Mouse (Mus musculus) olfactory bulb, adult 2 months (tissue): ENCODE measurements around the gene Adam22. TPM values are rescaled to one million over a fixed set of nuclear protein-coding genes. Genes with fewer than 3 reads are reported as not detected.

Experiments used
- H3K27ac ChIP-seq: fragments of 200-500 bp; 2 replicates; pipeline ENCODE4 v1.5.1; 2012; ENCODE audit warnings: low read depth, low read length; ENCODE audit not compliant: insufficient read depth
- H3K4me1 ChIP-seq: fragments of 200-500 bp; 2 replicates; pipeline ENCODE4 v1.6.1; 2012; ENCODE audit warnings: low read length; ENCODE audit not compliant: control insufficient read depth, insufficient read depth
- H3K4me3 ChIP-seq: fragments of 200-500 bp; 2 replicates; pipeline ENCODE4 v1.5.1; 2012; ENCODE audit warnings: mild to moderate bottlenecking, low read depth, low read length, moderate library complexity; ENCODE audit not compliant: insufficient read depth
- CTCF ChIP-seq: fragments of 200-500 bp; IDR thresholded peaks from 2 replicates; pipeline ENCODE4 v1.5.1; 2012; ENCODE audit warnings: low read depth, mild to moderate bottlenecking, low read length, moderate library complexity; ENCODE audit not compliant: insufficient read depth
- POLR2A ChIP-seq: fragments of 200-500 bp; IDR thresholded peaks from 2 replicates; pipeline ENCODE4 v1.6.1; 2012; ENCODE audit warnings: mild to moderate bottlenecking, low read depth, low read length, moderate library complexity; ENCODE audit not compliant: insufficient read depth
- WGBS: fragments of 180-500 bp; shearing (Covaris S2); methylation state at CpG from one replicate; pipeline ENCODE4 v1.1.7; 2018; 5-methylcytosine and 5-hydroxymethylcytosine counted together
- polyA plus RNA-seq: library from polyadenylated mRNA; stranded (reverse); fragments of >200 nt; gene quantifications from 2 replicates; pipeline ENCODE4 v1.2.4, GENCODE M21; 2012; ENCODE audit warnings: low replicate concordance; ENCODE audit not compliant: missing spikeins, insufficient read depth, insufficient read length

Adam22 gene
- polyA plus RNA-seq, 1 experiment: 66.8 TPM

- 63% methylated on average over 5 of the region's 5 CpGs for WGBS
- Histone ChIP-seq H3K4me1 (no peaks in the 10 kb centered on the region), H3K4me3 (no peak overlapping the region), H3K27ac (no peak overlapping the region)
- TF ChIP-seq POLR2A (no peak), CTCF (no peak)
These were observed 83.8 kb downstream of the Adam22 start for GRCm38 (mm10) chr5:8284123-8284522.

- Histone ChIP-seq H3K4me1 (no peaks in the 10 kb centered on the region; the same call in 1 of the 2 replicates), H3K27ac (no peak overlapping the region), H3K4me3 (no peak overlapping the region)
- TF ChIP-seq POLR2A: no peak
- no peak for TF ChIP-seq CTCF
- WGBS: 87% methylated on average over 1 of the region's 1 CpGs
These were observed 91.8 kb downstream of the Adam22 start for GRCm38 (mm10) chr5:8276141-8276540.

- no peak for TF ChIP-seq POLR2A
- TF ChIP-seq CTCF: no peak
- WGBS: 100% methylated on average over 1 of the region's 1 CpGs
These were observed 110.6 kb downstream of the Adam22 start for GRCm38 (mm10) chr5:8257366-8257765.

GRCm38 (mm10) chr5:8256487-8256886 lies 111.5 kb downstream of the Adam22 start:
- Histone ChIP-seq H3K4me1 (no peaks in the 10 kb centered on the region), H3K27ac (no peak overlapping the region), H3K4me3 (no peak overlapping the region)
- TF ChIP-seq POLR2A (no peak), CTCF (no peak)
- 91% methylated on average over 4 of the region's 4 CpGs for WGBS

More at GRCm38 (mm10) chr5:8257366-8257765, 110.6 kb downstream of the Adam22 start:
- Histone ChIP-seq H3K27ac (no peak overlapping the region), H3K4me1 (no peaks in the 10 kb centered on the region), H3K4me3 (no peak overlapping the region)

GRCm38 (mm10) chr5:8244696-8245095 lies 123.3 kb downstream of the Adam22 start:
- H3K4me1 ChIP-seq: peaks cover 6% of the 10 kb centered on the region
- no peak overlapping the region for H3K4me3 ChIP-seq
- TF ChIP-seq POLR2A (no peak), CTCF (no peak)
- 94% methylated on average over 7 of the region's 7 CpGs for WGBS
- no peak overlapping the region for H3K27ac ChIP-seq

- Histone ChIP-seq H3K4me1 (peaks cover 6% of the 10 kb centered on the region), H3K27ac (no peak overlapping the region), H3K4me3 (no peak overlapping the region)
- 51% methylated on average over 4 of the region's 4 CpGs for WGBS
- TF ChIP-seq POLR2A: no peak
- no peak for TF ChIP-seq CTCF
These were observed 124.8 kb downstream of the Adam22 start for GRCm38 (mm10) chr5:8243064-8243615.

- Histone ChIP-seq H3K4me3 (no peak overlapping the region), H3K27ac (no peak overlapping the region), H3K4me1 (peaks cover 6% of the 10 kb centered on the region)
- TF ChIP-seq CTCF: no peak
- TF ChIP-seq POLR2A: no peak
- WGBS: 61% methylated on average over 1 of the region's 1 CpGs
These were observed 125.3 kb downstream of the Adam22 start for GRCm38 (mm10) chr5:8242660-8243059.

- 83% methylated on average over 1 of the region's 1 CpGs for whole genome bisulfite sequencing
- no peak overlapping the region for H3K27ac ChIP-seq
These were observed 140.9 kb downstream of the Adam22 start for GRCm38 (mm10) chr5:8227073-8227472.

GRCm38 (mm10) chr5:8224321-8224705 lies 143.6 kb downstream of the Adam22 start:
- H3K4me3 ChIP-seq: no peak overlapping the region
- no peaks in the 10 kb centered on the region for H3K4me1 ChIP-seq
- 0 out of 2 replicates have a peak overlapping the region, but pooled peaks have one; percentile 82 for H3K27ac ChIP-seq
- TF ChIP-seq CTCF (no peak), POLR2A (no peak)
- 20% methylated on average over 4 of the region's 4 CpGs for WGBS

More at GRCm38 (mm10) chr5:8227073-8227472, 140.9 kb downstream of the Adam22 start:
- Histone ChIP-seq H3K4me1 (no peaks in the 10 kb centered on the region), H3K4me3 (no peak overlapping the region)
- TF ChIP-seq POLR2A: no peak
- TF ChIP-seq CTCF: no peak
